Mouse (Mus musculus) small intestine, adult 10 weeks (tissue): Measurements from ENCODE around the gene Olfr345. TPM values are rescaled to one million over a fixed set of nuclear protein-coding genes. Genes with fewer than 3 reads are reported as not detected.

ENCODE experiments used
- polyA plus RNA-seq: library from polyadenylated mRNA; stranded (reverse); fragments of 350-450 nt; fragmentation: Illumina TruSeq; extraction: RNeasy Lipid Tissue Mini Kit (QIAGEN cat#74804); gene quantifications from one replicate; pipeline ENCODE4 v1.2.3, GENCODE M21; 2014; ENCODE audit warnings: low replicate concordance

The Olfr345 gene
- polyA plus RNA-seq: not detected

DNA sequence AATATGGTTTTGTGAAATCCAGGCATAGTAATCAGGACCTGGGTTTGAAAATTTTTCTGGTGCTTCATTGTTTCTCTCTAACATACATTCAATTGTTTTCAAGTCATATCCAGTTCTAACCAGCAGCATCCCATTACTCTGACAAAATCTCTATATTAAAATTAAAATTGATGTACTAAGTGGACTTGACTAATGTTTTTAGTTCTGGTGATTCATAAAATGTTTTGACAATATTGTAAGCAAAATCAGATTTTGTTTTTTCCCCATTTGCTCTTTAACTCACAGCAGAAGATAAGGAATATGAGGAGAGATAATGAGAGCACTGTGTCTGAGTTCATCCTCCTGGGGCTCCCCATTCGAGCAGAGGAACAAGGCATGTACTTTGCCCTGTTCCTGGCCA, at the start of gene Olfr345:
TSS of gene Olfr345 (plus strand) at position 301 of the 400 bp plus-strand sequence.

GRCm38 (mm10) chr2:36685488-36685887, 45.6 kb downstream of the Olfr345 start, which contains the start of gene Olfr346:
Gene Olfr346, plus strand, starts transcription at chr2:36685788.

Other genes with a start within 250 kb of the Olfr345 start
- gene Olfr339, start 221.1 kb upstream of the Olfr345 start, polyA plus RNA-seq: not detected
- not detected for gene Olfr340, start 187.5 kb upstream of the Olfr345 start, polyA plus RNA-seq
- not detected for gene Olfr341, start 157.6 kb upstream of the Olfr345 start, polyA plus RNA-seq
- not detected for gene Olfr342, start 115.0 kb upstream of the Olfr345 start, polyA plus RNA-seq
- not detected for gene Olfr344, start 73.4 kb upstream of the Olfr345 start, polyA plus RNA-seq
- gene Olfr346, start 45.7 kb downstream of the Olfr345 start, polyA plus RNA-seq: not detected
- gene Olfr347, start 91.9 kb downstream of the Olfr345 start, polyA plus RNA-seq: not detected
- gene Olfr348, start 144.2 kb downstream of the Olfr345 start, polyA plus RNA-seq: not detected
- gene Olfr50, start 150.5 kb downstream of the Olfr345 start, polyA plus RNA-seq: not detected
- gene Olfr3, start 177.0 kb downstream of the Olfr345 start, polyA plus RNA-seq: not detected
- gene Olfr350, start 206.3 kb downstream of the Olfr345 start, polyA plus RNA-seq: not detected
- gene Olfr351, start 222.6 kb downstream of the Olfr345 start, polyA plus RNA-seq: not detected
- gene Olfr352, start 228.4 kb downstream of the Olfr345 start, polyA plus RNA-seq: not detected